Mouse (Mus musculus) neural tube, embryonic 14.5 days (tissue): Measurements from ENCODE around the gene Spag5. TPM values are rescaled to one million over a fixed set of nuclear protein-coding genes. Genes with fewer than 3 reads are reported as not detected.

ENCODE experiments used
- ATAC-seq: fragments of 200-750 bp; cut with Nextera tagmentation; 2 replicates; pipeline ENCODE4 v1.8.0; 2017; ENCODE audit warnings: low read depth, mild to moderate bottlenecking, moderate TSS enrichment, moderate library complexity
- H3K27ac ChIP-seq: fragments of 300-500 bp; sonication (generic); 2 replicates; pipeline ENCODE4 v1.5.1; 2014; ENCODE audit warnings: low read depth, mild to moderate bottlenecking, control low read depth, low read length, moderate library complexity, mixed read lengths
- H3K27me3 ChIP-seq: fragments of 300-500 bp; sonication (generic); 2 replicates; pipeline ENCODE4 v1.6.1; 2014; ENCODE audit warnings: low read length; ENCODE audit not compliant: control insufficient read depth, insufficient read depth
- H3K36me3 ChIP-seq: fragments of 300-500 bp; sonication (generic); 2 replicates; pipeline ENCODE4 v1.6.1; 2014; ENCODE audit warnings: low read length, mixed read lengths; ENCODE audit not compliant: control insufficient read depth, insufficient read depth
- H3K4me1 ChIP-seq: fragments of 300-500 bp; sonication (generic); 2 replicates; pipeline ENCODE4 v1.6.1; 2014; ENCODE audit warnings: low read length; ENCODE audit not compliant: control insufficient read depth, insufficient read depth
- H3K4me2 ChIP-seq: fragments of 300-500 bp; sonication (generic); 2 replicates; pipeline ENCODE4 v1.6.1; 2014; ENCODE audit warnings: mild to moderate bottlenecking, low read depth, low read length, control low read depth
- H3K4me3 ChIP-seq: fragments of 300-500 bp; sonication (generic); 2 replicates; pipeline ENCODE4 v1.5.1; 2014; ENCODE audit warnings: low read depth, low read length, control low read depth, mixed read lengths
- H3K9ac ChIP-seq: fragments of 300-500 bp; sonication (generic); replicated peaks from 2 replicates; pipeline ENCODE4 v1.6.1; 2014; ENCODE audit warnings: low read depth, mild to moderate bottlenecking, control low read depth, low read length, mixed read lengths
- H3K9me3 ChIP-seq: fragments of 300-500 bp; sonication (generic); 2 replicates; pipeline ENCODE4 v1.6.1; 2016; ENCODE audit warnings: low read length; ENCODE audit not compliant: control insufficient read depth
- WGBS: fragments of 180-500 bp; shearing (Covaris S2); extraction: QIAGEN DNeasy Blood & Tissue Kit; methylation state at CpG from one replicate; pipeline ENCODE4 v1.1.7; 2014; 5-methylcytosine and 5-hydroxymethylcytosine counted together
- polyA plus RNA-seq: library from polyadenylated mRNA; unstranded; fragments of >200 nt; fragmentation: Nextera tagmentation; extraction: Ambion mirVana; gene quantifications from 2 replicates; pipeline ENCODE4 v1.2.1, GENCODE M21; 2014

Spag5 gene
- 3.4 and 3.5 TPM in 2 replicates for polyA plus RNA-seq

DNA sequence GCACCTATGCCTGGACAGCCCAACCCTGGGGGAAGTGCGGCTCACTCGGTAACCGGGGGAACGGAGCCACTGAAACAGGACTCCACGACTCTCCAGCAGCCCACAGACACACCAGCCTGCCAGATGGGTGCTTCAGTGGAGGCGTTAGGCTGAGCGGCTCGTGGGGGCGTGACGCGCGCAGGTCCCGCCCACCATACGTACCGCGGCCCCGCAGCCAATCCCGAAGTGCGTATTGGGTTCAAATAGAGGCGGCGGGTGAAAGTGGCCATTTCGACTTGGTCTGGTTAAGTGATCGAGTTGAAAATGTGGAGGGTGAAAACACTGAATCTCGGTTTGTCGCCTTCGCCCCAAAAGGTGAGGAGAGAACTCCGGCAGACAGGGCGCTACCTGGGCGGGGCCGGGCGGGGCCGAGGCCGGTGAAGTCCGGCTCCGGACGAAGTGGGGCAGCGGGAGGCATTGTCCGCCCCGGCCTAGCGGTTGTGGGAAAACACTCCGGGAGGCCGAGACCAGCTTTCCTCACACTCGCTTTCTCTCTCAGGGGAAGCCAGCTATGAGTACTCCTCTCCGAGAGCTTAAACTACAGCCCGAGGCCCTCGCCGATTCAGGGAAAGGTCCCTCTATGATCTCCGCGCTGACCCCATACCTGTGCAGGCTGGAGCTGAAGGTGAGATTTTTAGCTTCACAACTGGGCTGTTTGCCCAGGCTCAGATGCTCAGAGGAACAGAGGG lies at the start of gene Spag5:
Gene Spag5 (plus strand): TSS at position 173 of the 728 bp plus-strand sequence.
- ATAC-seq: peak; percentile 100
- Histone ChIP-seq H3K9ac (peak within 1 kb of the TSS; percentile 37), H3K4me3 (peak within 1 kb of the TSS; percentile 47), H3K9me3 (no peaks in the 10 kb centered on the region), H3K36me3 (no peaks in the 10 kb centered on the region), H3K4me2 (peak within 1 kb of the TSS; percentile 97), H3K27ac (no peak within 1 kb of the TSS), H3K27me3 (no peaks in the 10 kb centered on the region), H3K4me1 (peaks cover 7% of the 10 kb centered on the region; the same call in 1 of the 2 replicates)
- under 1% methylated on average over 49 of the region's 49 CpGs for WGBS

DNA sequence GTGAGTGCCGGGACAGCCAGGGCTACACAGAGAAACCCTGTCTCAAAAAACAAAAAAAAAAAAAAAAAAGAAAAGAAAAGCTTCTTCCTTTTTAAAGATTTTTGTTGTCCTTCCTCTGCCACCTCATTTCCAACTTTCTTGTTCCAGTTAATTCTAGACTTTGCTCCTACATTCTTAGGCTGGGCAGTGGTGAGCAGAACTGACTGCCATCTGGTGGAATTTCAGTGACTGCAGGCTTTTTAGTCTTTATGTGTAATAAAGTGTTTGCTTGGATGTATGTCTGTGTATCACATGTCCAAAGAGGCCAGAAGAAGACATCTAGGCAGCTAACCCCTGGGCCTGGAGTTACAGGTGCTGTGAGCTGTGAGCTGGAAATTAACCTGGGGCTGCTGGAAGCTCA lies 44.7 kb upstream of the Spag5 start:
- Histone ChIP-seq H3K4me3 (no peak overlapping the region), H3K27ac (no peak overlapping the region), H3K27me3 (no peaks in the 10 kb centered on the region; the same call in 1 of the 2 replicates), H3K9ac (no peak overlapping the region), H3K36me3 (peaks cover 21% of the 10 kb centered on the region), H3K4me2 (no peak overlapping the region), H3K9me3 (no peaks in the 10 kb centered on the region), H3K4me1 (no peaks in the 10 kb centered on the region)
- ATAC-seq: no peak
- 100% methylated on average over 1 of the region's 1 CpGs for WGBS

- Histone ChIP-seq H3K4me3 (peak overlapping the region; percentile 84), H3K27me3 (no peaks in the 10 kb centered on the region; the same call in 1 of the 2 replicates), H3K9me3 (no peaks in the 10 kb centered on the region), H3K27ac (no peak overlapping the region), H3K36me3 (peaks cover 19% of the 10 kb centered on the region), H3K4me2 (peak overlapping the region; percentile 73), H3K9ac (no peak overlapping the region), H3K4me1 (no peaks in the 10 kb centered on the region)
- ATAC-seq: no peak
- WGBS: 93% methylated on average over 2 of the region's 2 CpGs
Measured at GRCm38 (mm10) chr11:78260489-78261258, 40.7 kb upstream of the Spag5 start.

GRCm38 (mm10) chr11:78261380-78262352 lies 39.7 kb upstream of the Spag5 start, which contains the start of gene 2610507B11Rik:
2610507B11Rik (plus strand) TSS chr11:78261752.
- Histone ChIP-seq H3K27me3 (no peaks in the 10 kb centered on the region; the same call in 1 of the 2 replicates), H3K4me1 (no peaks in the 10 kb centered on the region), H3K9ac (peak within 1 kb of the TSS; percentile 73), H3K9me3 (no peaks in the 10 kb centered on the region), H3K36me3 (peaks cover 27% of the 10 kb centered on the region), H3K4me2 (peak within 1 kb of the TSS; percentile 73), H3K27ac (peak within 1 kb of the TSS; percentile 82), H3K4me3 (peak within 1 kb of the TSS; percentile 84)
- under 1% methylated on average over 82 of the region's 115 CpGs for WGBS
- ATAC-seq: peak; percentile 96

GRCm38 (mm10) chr11:78262550-78262949 lies 38.8 kb upstream of the Spag5 start:
- no peak overlapping the region for H3K27ac ChIP-seq
- no peak overlapping the region for H3K9ac ChIP-seq
- H3K36me3 ChIP-seq: peaks cover 35% of the 10 kb centered on the region
- no peaks in the 10 kb centered on the region for H3K4me1 ChIP-seq
- peak overlapping the region; percentile 73 for H3K4me2 ChIP-seq
- no peak for ATAC-seq
- no peaks in the 10 kb centered on the region for H3K9me3 ChIP-seq
- 5% methylated on average over 8 of the region's 8 CpGs for WGBS
- no peaks in the 10 kb centered on the region; the same call in 1 of the 2 replicates for H3K27me3 ChIP-seq
- H3K4me3 ChIP-seq: peak overlapping the region; percentile 84

DNA sequence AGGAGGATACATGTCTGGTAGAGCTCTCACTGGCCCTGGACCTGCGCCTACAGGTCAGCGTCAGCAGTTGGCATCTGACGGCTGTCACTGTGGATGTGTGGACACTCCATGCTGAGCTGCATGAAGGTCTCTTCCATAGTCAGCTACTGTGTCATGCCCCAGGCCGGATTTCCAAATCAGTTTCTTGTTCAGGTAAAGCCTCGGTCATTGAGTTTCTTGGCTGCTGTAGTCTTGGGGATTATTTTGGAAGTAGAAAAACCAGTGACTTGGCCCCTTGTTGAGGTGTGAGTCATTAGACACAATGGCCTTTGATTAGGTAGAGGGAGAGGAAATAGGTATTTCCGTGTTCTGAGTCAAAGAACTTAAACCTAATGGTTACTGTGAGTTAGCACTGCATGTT lies 35.8 kb upstream of the Spag5 start:
- no peak for ATAC-seq
- no peaks in the 10 kb centered on the region for H3K4me1 ChIP-seq
- 95% methylated on average over 6 of the region's 6 CpGs for WGBS

DNA sequence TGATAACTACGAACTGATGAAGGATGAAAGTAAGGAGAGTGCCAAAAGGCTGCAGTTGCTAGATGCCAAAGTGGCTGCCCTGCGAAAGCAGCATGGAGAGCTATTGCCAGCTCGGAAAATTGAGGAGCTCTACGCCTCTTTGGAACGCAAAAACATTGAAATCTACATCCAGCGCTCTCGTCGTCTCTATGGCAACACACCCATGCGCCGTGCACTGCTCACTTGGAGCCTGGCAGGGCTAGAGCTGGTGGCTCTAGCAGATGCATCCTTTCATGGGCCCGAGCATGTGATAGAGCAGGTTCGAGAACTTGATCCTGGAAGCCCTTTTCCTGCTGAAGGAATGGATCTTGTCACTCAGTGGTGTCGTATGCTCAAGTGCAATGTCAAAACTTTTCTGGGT lies 29.3 kb upstream of the Spag5 start:
- ATAC-seq: no peak
- WGBS: 81% methylated on average over 13 of the region's 13 CpGs
- Histone ChIP-seq H3K27me3 (no peaks in the 10 kb centered on the region), H3K9ac (no peak overlapping the region), H3K36me3 (peaks cover 85% of the 10 kb centered on the region), H3K4me1 (no peaks in the 10 kb centered on the region), H3K9me3 (no peaks in the 10 kb centered on the region), H3K27ac (no peak overlapping the region), H3K4me3 (no peak overlapping the region), H3K4me2 (no peak overlapping the region)

More for the DNA sequence above, 35.8 kb upstream of the Spag5 start:
- Histone ChIP-seq H3K36me3 (peaks cover 61% of the 10 kb centered on the region), H3K27me3 (no peaks in the 10 kb centered on the region; the same call in 1 of the 2 replicates), H3K9ac (no peak overlapping the region), H3K4me2 (no peak overlapping the region), H3K4me3 (no peak overlapping the region), H3K9me3 (no peaks in the 10 kb centered on the region), H3K27ac (no peak overlapping the region)

GRCm38 (mm10) chr11:78275596-78275995 lies 25.7 kb upstream of the Spag5 start:
- no peak overlapping the region for H3K27ac ChIP-seq
- peaks cover 88% of the 10 kb centered on the region for H3K36me3 ChIP-seq
- H3K4me2 ChIP-seq: no peak overlapping the region
- H3K9ac ChIP-seq: no peak overlapping the region
- no peak overlapping the region for H3K4me3 ChIP-seq
- 95% methylated on average over 1 of the region's 1 CpGs for WGBS
- H3K4me1 ChIP-seq: no peaks in the 10 kb centered on the region
- H3K9me3 ChIP-seq: no peaks in the 10 kb centered on the region
- ATAC-seq: no peak
- H3K27me3 ChIP-seq: no peaks in the 10 kb centered on the region
